Mouse (Mus musculus) liver, embryonic 14.5 days (tissue): Measurements from ENCODE around the gene Osbpl10.

Experiments
- CTCF ChIP-seq: IDR thresholded peaks from 2 replicates; pipeline ENCODE4 v1.5.1; 2016; ENCODE audit warnings: antibody characterized with exemption, low read depth, control low read depth
- EP300 ChIP-seq: IDR thresholded peaks from 2 replicates; pipeline ENCODE4 v1.6.1; 2016; ENCODE audit warnings: antibody characterized with exemption, low read depth

DNA sequence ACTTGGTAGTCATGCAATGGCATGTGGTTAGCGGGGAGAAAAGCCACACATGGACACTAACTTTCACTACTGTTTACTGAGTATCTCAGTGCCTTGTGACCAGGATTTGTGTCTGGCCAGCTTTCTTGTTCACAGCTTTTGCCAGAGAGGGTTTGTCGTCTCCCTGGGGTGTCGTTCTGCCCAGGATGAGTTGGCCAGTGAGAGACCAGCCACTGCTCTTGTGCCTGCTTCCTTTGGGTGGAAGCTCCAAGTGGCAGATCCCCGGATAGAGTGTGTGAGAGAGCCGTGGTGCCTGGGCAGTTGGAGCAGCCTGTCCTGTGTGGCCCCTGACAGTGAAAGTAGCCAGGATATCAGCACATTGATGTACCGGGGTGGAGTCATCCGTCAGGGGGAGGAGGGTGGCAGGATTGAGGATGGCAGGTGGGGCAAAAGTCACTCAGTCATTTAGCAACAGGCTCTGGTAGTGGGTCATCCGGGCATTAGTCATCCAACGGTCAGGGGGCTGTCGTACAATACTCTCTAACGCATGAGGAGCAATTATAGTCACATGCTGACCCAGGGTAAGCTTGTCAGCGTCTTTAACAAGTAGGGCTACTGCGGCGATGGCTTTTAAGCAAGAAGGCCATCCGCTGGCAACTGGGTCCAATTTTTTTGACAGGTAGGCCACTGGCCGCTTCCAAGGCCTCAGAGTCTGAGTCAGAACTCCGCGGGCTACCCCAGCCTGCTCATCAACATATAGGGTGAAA, 170.8 kb downstream of the Osbpl10 start:
- TF ChIP-seq CTCF (no peak), EP300 (no peak)
